Mouse (Mus musculus): ENCODE measurements at regions not wholly inside any gene's neighbourhood (a gene's known extent, or its start where the extent isn't known, plus 50 kb on each side); places are given as distances from the start of the nearest gene placed in this dataset.
A peak's percentile ranks its signal among the peaks of the same experiment; 100 is the strongest.

- DNase-seq, result no peak
Measured at GRCm38 (mm10) chr8:51906516-51906915, 1605.0 kb upstream of the Aga start.

- DNase-seq, result no peak
Measured at GRCm38 (mm10) chr8:51910351-51910750, 1601.2 kb upstream of the Aga start.

DNA sequence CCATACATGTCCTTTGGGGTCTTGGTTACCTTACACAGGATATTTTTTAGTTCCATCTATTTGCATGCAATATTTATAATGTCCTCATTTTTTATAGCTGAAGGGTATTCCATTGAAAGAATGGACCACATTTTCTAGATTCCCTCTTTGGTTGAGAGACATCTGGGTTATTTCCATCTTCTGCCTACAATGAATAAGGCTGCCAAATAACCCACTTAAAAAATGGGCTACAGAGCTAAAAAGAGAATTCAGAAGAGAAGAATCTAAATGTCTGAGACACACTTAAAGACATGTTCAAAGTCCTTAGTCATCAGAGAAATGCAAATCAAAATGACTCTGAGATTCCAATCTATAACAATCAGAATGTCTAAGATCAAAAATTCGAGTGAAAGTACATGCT is 1566.7 kb upstream of the Aga start:
- DNase-seq, result no peak

GRCm38 (mm10) chr8:51962516-51962915 is 1549.0 kb upstream of the Aga start:
- no peak for DNase-seq

DNA sequence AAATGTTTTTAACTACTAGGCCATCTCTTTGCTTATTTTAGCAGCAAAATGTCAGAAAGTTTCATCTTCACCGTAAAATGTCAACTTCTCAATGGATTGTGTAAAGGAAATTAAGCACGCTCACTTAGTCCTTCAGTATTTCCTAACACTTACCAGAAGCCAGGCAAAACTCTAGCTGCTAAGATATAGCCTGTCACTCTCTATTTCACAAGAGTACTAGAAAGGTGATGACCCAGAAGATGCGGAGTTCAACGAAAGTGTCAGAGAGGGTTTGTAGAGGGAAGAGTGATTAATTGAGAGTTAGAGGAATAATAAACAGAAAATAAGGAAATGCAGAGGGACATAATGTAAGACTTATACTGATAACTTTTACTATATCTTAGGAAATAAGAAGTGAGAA is 1509.8 kb upstream of the Aga start:
- peak; percentile 49 for DNase-seq
